Mouse (Mus musculus) midbrain, embryonic 16.5 days (tissue): Measurements from ENCODE around the gene Cox7a1. TPM values are rescaled to one million over a fixed set of nuclear protein-coding genes. Genes with fewer than 3 reads are reported as not detected.

Experiments
- ATAC-seq: fragments of 200-750 bp; cut with Nextera tagmentation; 2 replicates; pipeline ENCODE4 v1.8.0; 2017; ENCODE audit warnings: moderate TSS enrichment
- H3K27ac ChIP-seq: fragments of 300-500 bp; sonication (generic); 2 replicates; pipeline ENCODE4 v1.5.1; 2014; ENCODE audit warnings: mild to moderate bottlenecking, low read length, mixed read lengths
- H3K27me3 ChIP-seq: fragments of 300-500 bp; sonication (generic); 2 replicates; pipeline ENCODE4 v1.6.1; 2014; ENCODE audit warnings: low read depth, low read length, mixed read lengths; ENCODE audit not compliant: control insufficient read depth, insufficient read depth
- H3K36me3 ChIP-seq: fragments of 300-500 bp; sonication (generic); 2 replicates; pipeline ENCODE4 v1.6.1; 2014; ENCODE audit warnings: mild to moderate bottlenecking, low read length, moderate library complexity, mixed read lengths; ENCODE audit not compliant: control insufficient read depth, insufficient read depth
- H3K4me1 ChIP-seq: fragments of 300-500 bp; sonication (generic); 2 replicates; pipeline ENCODE4 v1.6.1; 2014; ENCODE audit warnings: mild to moderate bottlenecking, low read length, mixed read lengths; ENCODE audit not compliant: control insufficient read depth, insufficient read depth
- H3K4me2 ChIP-seq: fragments of 300-500 bp; sonication (generic); 2 replicates; pipeline ENCODE4 v1.6.1; 2014; ENCODE audit warnings: mild to moderate bottlenecking, low read length, mixed read lengths
- H3K4me3 ChIP-seq: fragments of 300-500 bp; sonication (generic); 2 replicates; pipeline ENCODE4 v1.5.1; 2014; ENCODE audit warnings: low read depth, mild to moderate bottlenecking, low read length, moderate library complexity, mixed read lengths
- H3K9ac ChIP-seq: fragments of 300-500 bp; sonication (generic); 2 replicates; pipeline ENCODE4 v1.6.1; 2014; ENCODE audit warnings: low read depth, low read length, mixed read lengths
- H3K9me3 ChIP-seq: fragments of 300-500 bp; sonication (generic); replicated peaks from 2 replicates; pipeline ENCODE4 v1.6.1; 2014; ENCODE audit warnings: mild to moderate bottlenecking, low read length, mixed read lengths; ENCODE audit not compliant: control insufficient read depth, poor library complexity, severe bottlenecking
- WGBS: fragments of 180-500 bp; shearing (Covaris S2); extraction: QIAGEN DNeasy Blood & Tissue Kit; methylation state at CpG from one replicate; pipeline ENCODE4 v1.1.7; 2014; 5-methylcytosine and 5-hydroxymethylcytosine counted together
- polyA plus RNA-seq: library from polyadenylated mRNA; unstranded; fragments of >200 nt; fragmentation: Nextera tagmentation; extraction: Ambion mirVana; gene quantifications from 2 replicates; pipeline ENCODE4 v1.2.1, GENCODE M21; 2015

Cox7a1 gene
- polyA plus RNA-seq, 1 experiment from 2014 or later = 5.9 TPM

DNA sequence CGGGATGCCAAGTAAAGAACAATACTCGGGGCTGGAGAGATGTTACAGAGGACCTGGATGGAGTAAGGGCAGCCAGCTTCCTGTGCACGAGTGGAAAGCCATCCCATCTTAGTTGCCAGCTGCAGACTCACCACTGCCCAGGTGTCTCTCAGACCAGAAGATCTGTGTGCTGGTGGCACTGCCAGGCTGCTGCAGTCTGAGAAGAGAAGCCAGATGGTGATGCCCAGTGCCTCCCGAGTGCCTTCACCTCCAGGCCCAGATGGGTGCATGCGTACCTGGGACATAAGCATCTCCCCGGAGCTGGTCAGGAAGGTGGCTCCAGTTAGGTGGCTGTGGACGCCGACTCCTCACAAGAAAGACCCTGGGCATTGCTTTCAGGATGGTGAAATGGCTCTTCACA, 51.1 kb downstream of the Cox7a1 start:
- ATAC-seq = no peak
- Histone ChIP-seq H3K36me3 (peaks cover 9% of the 10 kb centered on the region; the same call in 1 of the 2 replicates), H3K4me2 (no peak overlapping the region), H3K4me1 (peaks cover 16% of the 10 kb centered on the region), H3K9ac (no peak overlapping the region), H3K4me3 (no peak overlapping the region), H3K9me3 (no peaks in the 10 kb centered on the region), H3K27ac (no peak overlapping the region), H3K27me3 (no peaks in the 10 kb centered on the region)
- WGBS = 90% methylated on average over 8 of the region's 8 CpGs

DNA sequence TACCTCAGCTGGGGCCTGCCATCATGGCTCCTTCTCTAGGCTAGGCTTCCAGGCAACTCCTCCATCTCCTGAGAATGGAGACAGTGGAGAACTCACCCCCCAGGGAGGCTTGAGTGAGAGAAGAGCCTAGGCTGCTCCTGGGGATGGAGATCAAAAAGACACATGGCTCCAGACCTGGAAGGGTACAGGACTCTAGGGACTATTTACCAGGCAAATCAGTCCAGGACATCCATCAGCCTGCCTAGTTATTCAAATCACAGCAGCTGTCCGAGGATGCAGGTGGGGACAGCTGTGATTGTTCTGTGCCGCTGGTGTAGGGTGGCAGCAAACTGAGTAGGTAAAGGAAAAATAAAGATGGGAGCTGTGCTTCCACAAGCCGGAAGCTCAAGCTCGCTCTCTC, 51.7 kb downstream of the Cox7a1 start, which contains the start of gene Ovol3:
Gene Ovol3 (minus strand): TSS at position 101 of the 400 bp plus-strand sequence.
- no peak within 1 kb of the TSS for H3K27ac ChIP-seq
- H3K36me3 ChIP-seq = peaks cover 9% of the 10 kb centered on the region; the same call in 1 of the 2 replicates
- 90% methylated on average over 4 of the region's 4 CpGs for WGBS
- H3K4me1 ChIP-seq = peaks cover 14% of the 10 kb centered on the region
- no peaks in the 10 kb centered on the region for H3K9me3 ChIP-seq
- no peaks in the 10 kb centered on the region for H3K27me3 ChIP-seq
- no peak for ATAC-seq
- H3K9ac ChIP-seq = no peak within 1 kb of the TSS
- no peak within 1 kb of the TSS for H3K4me2 ChIP-seq
- no peak within 1 kb of the TSS for H3K4me3 ChIP-seq

Other genes with a start within 250 kb of the Cox7a1 start
- gene Zfp74, start 230.1 kb upstream of the Cox7a1 start, polyA plus RNA-seq = 24.4 and 26.7 TPM in 2 replicates
- gene Zfp568, start 200.2 kb upstream of the Cox7a1 start, polyA plus RNA-seq = 3.4 and 4.3 TPM in 2 replicates
- gene Zfp14, start 132.8 kb upstream of the Cox7a1 start, polyA plus RNA-seq = 13.4 and 13.7 TPM in 2 replicates
- 10.2 and 13.4 TPM in 2 replicates for gene Zfp82, start 111.2 kb upstream of the Cox7a1 start, polyA plus RNA-seq
- 2.0 and 3.2 TPM in 2 replicates for gene Gm26920, start 93.7 kb upstream of the Cox7a1 start, polyA plus RNA-seq
- 18.1 and 18.7 TPM in 2 replicates for gene Zfp566, start 93.6 kb upstream of the Cox7a1 start, polyA plus RNA-seq
- 79.5 and 87.9 TPM in 2 replicates for gene Zfp260, start 89.4 kb upstream of the Cox7a1 start, polyA plus RNA-seq
- gene Zfp382, start 62.2 kb upstream of the Cox7a1 start, polyA plus RNA-seq = 24.5 and 26.6 TPM in 2 replicates
- 10.8 and 13.4 TPM in 2 replicates for gene Zfp146, start 14.4 kb upstream of the Cox7a1 start, polyA plus RNA-seq
- 64.8 and 65.3 TPM in 2 replicates for gene Capns1, start 14.7 kb downstream of the Cox7a1 start, polyA plus RNA-seq
- gene Polr2i, start 47.8 kb downstream of the Cox7a1 start, polyA plus RNA-seq = 158 and 166 TPM in 2 replicates
- 436 and 442 TPM in 2 replicates for gene Tbcb, start 48.1 kb downstream of the Cox7a1 start, polyA plus RNA-seq
- gene Ovol3, start 51.6 kb downstream of the Cox7a1 start, polyA plus RNA-seq = not detected in 2 replicates
- 0.51 and 1.3 TPM in 2 replicates for gene Thap8, start 96.0 kb downstream of the Cox7a1 start, polyA plus RNA-seq
- gene Wdr62, start 96.3 kb downstream of the Cox7a1 start, polyA plus RNA-seq = 3.8 and 4.0 TPM in 2 replicates
- 100 and 124 TPM in 2 replicates for gene Clip3, start 107.6 kb downstream of the Cox7a1 start, polyA plus RNA-seq
- 120 and 127 TPM in 2 replicates for gene Alkbh6, start 124.6 kb downstream of the Cox7a1 start, polyA plus RNA-seq
- 13.4 and 16.0 TPM in 2 replicates for gene Syne4, start 130.7 kb downstream of the Cox7a1 start, polyA plus RNA-seq
- gene E130208F15Rik, start 137.6 kb downstream of the Cox7a1 start, polyA plus RNA-seq = not detected in 2 replicates
- 15.2 and 16.9 TPM in 2 replicates for gene Sdhaf1, start 139.8 kb downstream of the Cox7a1 start, polyA plus RNA-seq
- gene Lrfn3, start 178.6 kb downstream of the Cox7a1 start, polyA plus RNA-seq = 15.2 and 15.7 TPM in 2 replicates
- gene Tyrobp, start 229.6 kb downstream of the Cox7a1 start, polyA plus RNA-seq = 15.3 and 23.5 TPM in 2 replicates
- gene Hcst, start 235.7 kb downstream of the Cox7a1 start, polyA plus RNA-seq = not detected in 2 replicates
- 2.7 and 2.9 TPM in 2 replicates for gene Nfkbid, start 237.6 kb downstream of the Cox7a1 start, polyA plus RNA-seq